Mouse (Mus musculus) kidney, adult 2 months (tissue): ENCODE results near the gene Psmb5.

Source experiments
- CTCF ChIP-seq: fragments of 200-500 bp; conservative IDR thresholded peaks from 2 replicates; pipeline ENCODE4 v1.5.1; 2011; ENCODE audit warnings: low read depth, mild to moderate bottlenecking, control low read depth, low read length, moderate library complexity, mixed read lengths; ENCODE audit not compliant: insufficient read depth, insufficient read length
- POLR2A ChIP-seq: fragments of 200-500 bp; IDR thresholded peaks from one replicate; pipeline ENCODE4 v1.6.1; 2011; ENCODE audit warnings: low read depth, low read length, control low read depth

- TF ChIP-seq CTCF (no peak), POLR2A (no peak)
Measured at GRCm38 (mm10) chr14:54577089-54577982, 40.5 kb downstream of the Psmb5 start, which contains the start of gene Ajuba.
